Mouse (Mus musculus): ENCODE measurements around the gene Shroom1.

- no peak for TF ChIP-seq CTCF (IDR thresholded peaks at IDR 0.05; ENCODE audit: control insufficient read depth, insufficient read depth, insufficient read length)
- TF ChIP-seq MYOD1 (IDR thresholded peaks at IDR 0.05; ENCODE audit: control insufficient read depth, insufficient read length, low read depth) = no peak
- no peak for TF ChIP-seq MAX (IDR thresholded peaks at IDR 0.05)
- TF ChIP-seq USF1 (IDR thresholded peaks at IDR 0.05; ENCODE audit: low read depth) = no peak
- TF ChIP-seq CEBPB (IDR thresholded peaks at IDR 0.05; ENCODE audit: low read depth) = no peak
Observed at GRCm38 (mm10) chr11:53516775-53517627, 60.0 kb downstream of the Shroom1 start.
